In genomic region chr11:96764511-96765350, GRCm38 (mm10) we compare ENCODE assay signal across 9 mouse cellular contexts. TPM values are rescaled to one million over a fixed set of nuclear protein-coding genes. Genes with fewer than 3 reads are reported as not detected.
DNase-seq lines count a peak whose midpoint lies in the region; ATAC-seq lines count a peak whose summit lies in the region.
"Had no signal": no experiment of that assay in that cellular context is flagged by ENCODE, and none has a peak within 500 bp of the region (broad histone marks: within the 10 kb centered on the region; RNA-seq: fewer than 3 reads in every experiment).

No protein-coding gene starts in this region.

- no peak overlapping the region for H3K4me2 ChIP-seq in liver, embryonic 12.5 days
- H3K4me2 ChIP-seq in forebrain, embryonic 11.5 days (ENCODE audit: low read depth, low read length, severe bottlenecking), result no peak overlapping the region
- no peak overlapping the region for H3K4me2 ChIP-seq in intestine, embryonic 15.5 days (replicated peaks)
- peak overlapping the region; percentile 33 for H3K4me2 ChIP-seq in neural tube, embryonic 15.5 days

- H3K9ac ChIP-seq in liver, embryonic 12.5 days, result no peak overlapping the region
- peak overlapping the region; percentile 27; the same call in 1 of the 2 replicates for H3K9ac ChIP-seq in forebrain, embryonic 11.5 days (ENCODE audit: low read length)
- H3K9ac ChIP-seq in intestine, embryonic 15.5 days, result no peak overlapping the region
- H3K9ac ChIP-seq in neural tube, embryonic 15.5 days (replicated peaks), result peak overlapping the region; percentile 14; the same call in 1 of the 2 replicates

- 0 out of 2 replicates have a peak overlapping the region, but pooled peaks have one; percentile 34 for H3K27ac ChIP-seq in liver, embryonic 12.5 days
- H3K27ac ChIP-seq in forebrain, embryonic 11.5 days (ENCODE audit: low read depth, low read length), result no peak overlapping the region; the same call in 1 of the 2 replicates
- H3K27ac ChIP-seq in intestine, embryonic 15.5 days, result 0 out of 2 replicates have a peak overlapping the region, but pooled peaks have one; percentile 44
- H3K27ac ChIP-seq in neural tube, embryonic 15.5 days (replicated peaks), result peak overlapping the region; percentile 85

- no peaks in the 10 kb centered on the region for H3K9me3 ChIP-seq in liver, embryonic 12.5 days (replicated peaks)
- H3K9me3 ChIP-seq in forebrain, embryonic 11.5 days (ENCODE audit: control insufficient read depth, low read length), result no peaks in the 10 kb centered on the region
- no peaks in the 10 kb centered on the region for H3K9me3 ChIP-seq in intestine, embryonic 15.5 days
- no peaks in the 10 kb centered on the region for H3K9me3 ChIP-seq in neural tube, embryonic 15.5 days (replicated peaks)

- peaks cover 22% of the 10 kb centered on the region for H3K4me1 ChIP-seq in liver, embryonic 12.5 days
- peaks cover 23% of the 10 kb centered on the region; the same call in 1 of the 2 replicates for H3K4me1 ChIP-seq in forebrain, embryonic 11.5 days (replicated peaks; ENCODE audit: control insufficient read depth, insufficient read depth, low read length)
- H3K4me1 ChIP-seq in intestine, embryonic 15.5 days (replicated peaks), result peaks cover 7% of the 10 kb centered on the region; the same call in 1 of the 2 replicates
- peaks cover 74% of the 10 kb centered on the region for H3K4me1 ChIP-seq in neural tube, embryonic 15.5 days

- H3K4me3 ChIP-seq in liver, embryonic 12.5 days, result no peak overlapping the region
- no peak overlapping the region for H3K4me3 ChIP-seq in forebrain, embryonic 11.5 days (ENCODE audit: low read depth, low read length)
- no peak overlapping the region for H3K4me3 ChIP-seq in intestine, embryonic 15.5 days (replicated peaks)
- no peak overlapping the region for H3K4me3 ChIP-seq in neural tube, embryonic 15.5 days (replicated peaks)

- no peak for ATAC-seq in liver, embryonic 12.5 days
- no peak for ATAC-seq in forebrain, embryonic 11.5 days (replicated peaks; ENCODE audit: low FRiP score)
- ATAC-seq in intestine, embryonic 15.5 days, result no peak
- ATAC-seq in neural tube, embryonic 15.5 days (ENCODE audit: low FRiP score), result peak; percentile 62
- ATAC-seq: Patski had no signal

- no peaks in the 10 kb centered on the region for H3K27me3 ChIP-seq in liver, embryonic 12.5 days (replicated peaks)
- no peaks in the 10 kb centered on the region for H3K27me3 ChIP-seq in forebrain, embryonic 11.5 days (ENCODE audit: control insufficient read depth, insufficient read depth, low read length)
- no peaks in the 10 kb centered on the region for H3K27me3 ChIP-seq in intestine, embryonic 15.5 days (replicated peaks)
- no peaks in the 10 kb centered on the region for H3K27me3 ChIP-seq in neural tube, embryonic 15.5 days (replicated peaks)
- H3K27me3 ChIP-seq: Patski had no signal

- no peak for DNase-seq in liver
- no peak for DNase-seq in forebrain, embryonic 11.5 days (ENCODE audit: low spot score)
- DNase-seq in embryo, embryonic 10 days (ENCODE audit: low spot score), result no peak
- DNase-seq in layer of hippocampus, postnatal 10 days (ENCODE audit: low spot score in 2 of 2), result no peak
- DNase-seq: kidney, adult 11 months had no signal

- 54% methylated on average over 13 of the region's 13 CpGs for WGBS in liver, embryonic 12.5 days (ENCODE audit: insufficient replicate concordance)
- WGBS in forebrain, embryonic 11.5 days, result 37% methylated on average over 13 of the region's 13 CpGs
- 52% methylated on average over 13 of the region's 13 CpGs for WGBS in intestine, embryonic 15.5 days
- WGBS in neural tube, embryonic 15.5 days, result 22% methylated on average over 13 of the region's 13 CpGs

- peaks cover 25% of the 10 kb centered on the region for H3K36me3 ChIP-seq in liver, embryonic 12.5 days
- H3K36me3 ChIP-seq in forebrain, embryonic 11.5 days (ENCODE audit: control insufficient read depth, insufficient read depth, low read length), result no peaks in the 10 kb centered on the region
- H3K36me3 ChIP-seq in intestine, embryonic 15.5 days, result peaks cover 10% of the 10 kb centered on the region; the same call in 1 of the 2 replicates
- peaks cover 14% of the 10 kb centered on the region for H3K36me3 ChIP-seq in neural tube, embryonic 15.5 days

RNA-seq across cellular contexts. Expression of gene Snx11, which starts 12.6 kb away (rescaled TPM):
- 14.3 and 14.4 TPM in 2 replicates for polyA plus RNA-seq in liver, embryonic 12.5 days (2016; fragmentation: Nextera tagmentation; extraction: Ambion mirVana)
- 17.5 and 26.9 TPM in 2 replicates for polyA plus RNA-seq in forebrain, embryonic 11.5 days (2014; fragmentation: Nextera tagmentation; extraction: Ambion mirVana)
- polyA plus RNA-seq in intestine, embryonic 15.5 days (2015; fragmentation: Nextera tagmentation; extraction: Ambion mirVana), result 14.4 and 14.6 TPM in 2 replicates
- polyA plus RNA-seq in neural tube, embryonic 15.5 days (2015; fragmentation: Nextera tagmentation; extraction: Ambion mirVana), result 70.4 and 81.7 TPM in 2 replicates
- total RNA-seq in layer of hippocampus, postnatal 10 days (2021), result 10 to 100 TPM; 43.1 to 49.0 TPM

RNA-seq across cellular contexts. Expression of gene Cbx1, which starts 24.2 kb away (rescaled TPM):
- polyA plus RNA-seq in liver, embryonic 12.5 days (2016; fragmentation: Nextera tagmentation; extraction: Ambion mirVana), result 51.6 and 52.4 TPM in 2 replicates
- 140 and 150 TPM in 2 replicates for polyA plus RNA-seq in forebrain, embryonic 11.5 days (2014; fragmentation: Nextera tagmentation; extraction: Ambion mirVana)
- polyA plus RNA-seq in intestine, embryonic 15.5 days (2015; fragmentation: Nextera tagmentation; extraction: Ambion mirVana), result 92.8 and 101 TPM in 2 replicates
- polyA plus RNA-seq in neural tube, embryonic 15.5 days (2015; fragmentation: Nextera tagmentation; extraction: Ambion mirVana), result 60.9 and 69.5 TPM in 2 replicates
- total RNA-seq in layer of hippocampus, postnatal 10 days (2021), result 10 to 100 TPM; 56.3 to 61.8 TPM

Comparison
In these comparisons a context has a peak if more than half of its experiments do, and no peak if none do; other contexts are left out.
1. H3K9ac ChIP-seq: peak in forebrain, embryonic 11.5 days (single experiment) and neural tube, embryonic 15.5 days (single experiment); none in liver, embryonic 12.5 days (single experiment) and intestine, embryonic 15.5 days (single experiment).